Mouse (Mus musculus) cerebral cortex, adult 2 months (tissue): ENCODE measurements around the gene Ablim2.

Experiments
- WGBS: fragments of 180-500 bp; shearing (Covaris S2); methylation state at CpG from one replicate; pipeline ENCODE4 v1.1.7; 2018; 5-methylcytosine and 5-hydroxymethylcytosine counted together

Ablim2 gene

GRCm38 (mm10) chr5:35739536-35740278 lies 18.0 kb upstream of the Ablim2 start, which contains the start of gene Sh3tc1:
TSS of gene Sh3tc1 (minus strand) at chr5:35739987.
- WGBS: 68% methylated on average over 10 of the region's 10 CpGs

- WGBS: 23% methylated on average over 10 of the region's 10 CpGs
These were observed 17.0 kb upstream of the Ablim2 start for GRCm38 (mm10) chr5:35740716-35741115.

DNA sequence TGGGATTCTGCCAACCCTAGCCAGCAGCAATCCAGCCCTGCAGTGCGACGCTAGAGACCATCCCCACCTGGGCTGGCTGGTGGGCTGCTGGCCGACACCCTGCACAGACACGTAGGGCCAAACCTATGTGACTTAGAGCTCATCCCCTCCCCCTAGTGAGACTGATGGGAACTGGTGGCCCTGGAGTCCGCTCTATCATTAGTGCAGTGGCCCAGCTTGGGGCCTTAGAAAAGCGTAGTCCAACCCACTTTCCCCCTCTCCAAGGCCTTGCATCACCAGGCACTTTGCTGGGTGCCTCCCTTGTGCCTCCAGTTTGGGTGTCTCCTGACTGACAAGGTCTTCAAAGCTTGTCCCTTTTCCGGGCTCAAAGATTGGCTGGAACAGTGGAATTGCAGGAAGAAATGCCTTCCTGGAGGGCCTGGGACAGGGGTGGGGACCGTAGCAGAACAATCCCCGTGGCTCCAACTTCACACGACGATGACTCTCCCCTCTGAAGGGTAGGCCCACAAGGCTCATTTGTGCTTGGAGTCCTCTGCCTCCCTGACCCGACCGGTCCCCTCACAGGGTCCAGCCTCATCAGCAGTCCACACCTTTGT lies 16.4 kb upstream of the Ablim2 start:
- WGBS: 63% methylated on average over 13 of the region's 13 CpGs

- 79% methylated on average over 8 of the region's 8 CpGs for WGBS
These were observed 14.3 kb upstream of the Ablim2 start for GRCm38 (mm10) chr5:35743238-35743951.

DNA sequence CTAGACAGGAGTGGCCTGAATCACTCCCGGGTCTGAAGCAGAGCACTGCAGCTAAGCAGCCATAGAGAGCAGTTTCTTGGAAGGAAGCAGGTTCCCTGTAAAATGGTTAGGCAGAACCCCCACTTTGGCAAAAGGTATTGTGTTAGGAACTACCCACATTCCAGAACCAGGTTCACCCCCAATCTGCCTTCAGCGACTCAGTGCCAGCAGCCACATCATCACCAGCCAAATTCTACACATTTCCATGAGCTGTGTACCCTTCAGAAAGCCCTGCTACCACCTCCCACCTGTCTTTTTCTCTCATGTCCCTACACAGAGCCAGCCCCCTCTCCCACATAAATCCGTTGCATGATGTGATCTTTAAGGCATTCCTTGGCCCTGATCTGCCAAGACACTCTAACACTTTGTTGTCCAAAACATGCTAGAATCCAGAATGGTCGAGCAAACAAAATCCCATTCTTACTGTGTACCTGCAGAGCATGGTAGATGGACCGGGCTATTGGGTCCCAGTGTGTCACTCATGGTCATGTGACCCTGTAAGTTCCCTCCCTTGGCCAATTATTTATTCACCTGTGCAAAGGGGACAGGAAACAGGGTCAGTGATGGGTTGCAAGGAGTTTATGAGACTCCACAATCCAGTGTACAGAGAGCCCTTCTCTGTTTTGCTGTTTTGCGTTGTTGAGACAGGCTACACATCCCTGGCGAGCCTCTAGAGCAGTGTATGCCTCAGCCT lies 13.5 kb upstream of the Ablim2 start:
- 74% methylated on average over 7 of the region's 7 CpGs for WGBS

GRCm38 (mm10) chr5:35745406-35745805 lies 12.3 kb upstream of the Ablim2 start:
- 94% methylated on average over 5 of the region's 5 CpGs for WGBS

- WGBS: 27% methylated on average over 4 of the region's 4 CpGs
These were observed 10.8 kb upstream of the Ablim2 start for GRCm38 (mm10) chr5:35746910-35747309.

- WGBS: 40% methylated on average over 3 of the region's 3 CpGs
These were observed 8.3 kb upstream of the Ablim2 start for GRCm38 (mm10) chr5:35749416-35749815.

GRCm38 (mm10) chr5:35750026-35750425 lies 7.7 kb upstream of the Ablim2 start:
- 79% methylated on average over 1 of the region's 1 CpGs for WGBS

DNA sequence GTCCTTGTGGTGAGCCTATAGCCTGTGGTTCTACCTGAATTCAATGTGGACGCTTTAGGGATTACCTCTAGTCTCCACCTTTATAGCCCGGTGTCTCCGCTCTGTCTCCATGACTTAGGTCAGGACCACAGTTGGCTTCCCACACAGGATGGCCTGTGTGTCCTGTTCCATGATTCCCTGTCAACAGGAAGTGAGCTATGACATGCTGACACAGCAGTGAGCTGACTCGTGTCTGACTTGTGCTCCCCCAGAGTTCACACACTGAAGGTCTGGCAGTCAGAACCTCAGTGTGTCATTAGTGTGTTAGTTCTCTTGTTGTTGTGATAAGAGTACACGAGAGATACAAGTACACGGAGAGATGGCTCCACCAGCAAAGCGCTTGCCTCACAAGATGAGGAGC lies 6.7 kb upstream of the Ablim2 start:
- 84% methylated on average over 7 of the region's 7 CpGs for WGBS

GRCm38 (mm10) chr5:35755131-35755733 lies 2.4 kb upstream of the Ablim2 start:
- WGBS: 22% methylated on average over 5 of the region's 5 CpGs

- 81% methylated on average over 4 of the region's 4 CpGs for WGBS
These were observed 1.7 kb upstream of the Ablim2 start for GRCm38 (mm10) chr5:35756020-35756419.

DNA sequence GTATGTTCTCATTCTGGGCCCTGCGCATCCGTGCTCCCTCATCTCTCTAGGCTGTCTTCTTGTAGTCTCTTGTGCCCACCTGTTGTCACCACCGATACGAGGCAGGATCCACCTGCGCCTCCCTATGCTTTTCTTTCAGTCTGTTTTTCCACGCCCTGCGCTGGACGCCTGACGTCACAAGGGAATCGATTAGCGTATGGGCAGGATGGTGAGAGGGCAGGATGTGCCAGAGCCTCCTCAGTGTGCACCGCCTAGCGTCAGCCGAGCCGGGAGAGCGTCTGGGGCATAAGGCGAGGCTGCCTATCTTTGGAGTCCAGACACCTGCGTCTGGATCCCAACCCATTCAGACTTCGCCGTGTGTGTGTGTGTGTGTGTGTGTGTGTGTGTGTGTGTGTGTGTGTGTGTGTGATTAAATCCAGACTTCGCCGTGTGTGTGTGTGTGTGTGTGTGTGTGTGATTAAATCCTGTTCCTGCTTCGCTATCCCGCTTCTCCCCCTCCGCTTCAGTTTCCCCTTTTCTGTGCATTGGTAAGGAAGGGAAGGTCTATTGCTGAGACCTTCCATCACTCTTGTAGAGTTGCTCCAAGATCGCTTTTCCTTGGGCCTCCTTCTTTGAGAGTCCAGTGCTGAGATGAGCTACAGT lies 562 bp upstream of the Ablim2 start:
- WGBS: 6% methylated on average over 26 of the region's 26 CpGs

DNA sequence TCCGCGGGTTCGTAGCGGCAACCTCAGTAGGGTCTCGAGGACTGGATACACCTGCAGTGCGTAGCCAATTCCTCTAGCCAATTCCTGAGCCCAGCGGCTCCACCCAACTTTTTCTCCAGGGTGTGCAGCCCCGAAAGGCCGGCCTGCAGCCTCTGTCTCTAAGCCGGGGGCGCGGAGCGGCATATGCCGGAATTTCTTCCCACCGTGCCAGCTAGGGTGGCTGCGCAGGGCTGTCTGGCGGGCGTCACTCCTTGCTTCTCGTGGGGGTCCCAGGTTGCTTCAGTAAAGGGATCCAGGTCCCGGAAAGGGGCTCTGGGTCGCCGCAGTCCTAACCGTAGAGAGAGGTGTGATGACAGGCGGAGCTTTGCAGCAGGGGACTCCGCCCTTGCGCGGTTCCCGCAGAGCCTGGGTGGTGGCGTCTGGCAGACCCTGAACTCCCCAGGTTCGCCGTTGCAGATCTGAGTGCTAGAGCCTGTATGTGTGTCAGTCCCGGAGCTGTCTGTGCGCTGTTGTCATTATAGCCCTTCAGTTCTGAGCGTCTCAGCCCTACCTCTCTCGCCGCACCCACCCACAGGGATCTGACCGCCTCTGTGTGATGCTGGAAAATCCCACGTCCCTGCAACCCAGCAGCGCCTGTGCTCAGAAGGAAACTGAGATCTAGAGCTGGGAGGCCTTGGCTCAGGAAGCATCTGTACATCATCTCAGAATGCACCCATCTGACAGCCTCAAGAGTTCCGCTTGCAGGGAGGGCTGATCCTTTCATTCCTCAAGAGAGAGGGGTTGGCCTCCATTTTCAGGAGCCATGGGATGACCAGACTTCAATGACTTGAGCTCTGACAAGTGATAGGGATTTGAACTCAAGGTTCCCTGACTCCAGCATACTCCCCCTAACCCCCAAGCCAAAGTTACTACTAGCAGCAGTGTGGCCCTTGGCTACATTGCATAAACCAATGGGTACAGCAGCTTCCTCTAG lies 687 bp downstream of the Ablim2 start:
- WGBS: under 1% methylated on average over 40 of the region's 40 CpGs

DNA sequence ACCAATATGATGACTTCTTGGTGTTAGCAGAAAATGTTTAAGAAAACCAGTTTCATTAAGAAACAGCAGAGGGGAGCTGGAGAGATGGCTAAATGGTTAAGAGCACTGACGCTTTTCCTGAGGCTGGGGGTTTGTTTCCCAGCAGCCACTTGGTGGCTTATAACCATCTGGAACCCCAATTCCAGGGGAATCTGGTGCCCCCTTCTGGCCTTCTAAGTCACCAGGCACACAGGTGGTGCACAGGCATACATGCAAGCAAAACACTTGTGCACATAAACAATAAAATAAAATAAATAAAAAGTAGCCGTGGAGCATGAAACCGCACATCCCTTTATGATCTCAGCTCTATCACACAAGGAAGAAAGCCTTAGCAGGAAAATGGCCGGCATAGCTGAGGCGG lies 3.6 kb downstream of the Ablim2 start:
- WGBS: 64% methylated on average over 5 of the region's 5 CpGs

DNA sequence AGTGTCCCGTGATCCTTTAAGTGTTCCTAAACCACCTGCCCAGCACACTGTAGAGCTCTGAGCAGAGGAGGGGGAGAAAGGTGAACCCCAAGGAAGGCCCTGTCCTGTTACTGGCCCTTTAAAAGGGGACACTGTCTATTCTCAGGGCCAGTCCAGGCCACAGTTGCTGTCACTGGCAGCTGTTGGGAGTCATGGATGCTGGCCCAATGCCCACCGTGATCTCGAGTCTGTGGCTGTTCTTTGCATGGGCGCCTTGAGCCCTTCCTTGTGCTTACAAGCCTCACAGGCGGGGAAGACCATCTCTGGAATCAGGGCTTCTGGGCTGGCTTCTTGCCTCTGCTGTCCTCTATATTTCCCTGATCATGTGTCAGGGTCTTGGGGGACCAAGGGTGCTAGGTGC lies 4.7 kb downstream of the Ablim2 start:
- 54% methylated on average over 5 of the region's 5 CpGs for WGBS

DNA sequence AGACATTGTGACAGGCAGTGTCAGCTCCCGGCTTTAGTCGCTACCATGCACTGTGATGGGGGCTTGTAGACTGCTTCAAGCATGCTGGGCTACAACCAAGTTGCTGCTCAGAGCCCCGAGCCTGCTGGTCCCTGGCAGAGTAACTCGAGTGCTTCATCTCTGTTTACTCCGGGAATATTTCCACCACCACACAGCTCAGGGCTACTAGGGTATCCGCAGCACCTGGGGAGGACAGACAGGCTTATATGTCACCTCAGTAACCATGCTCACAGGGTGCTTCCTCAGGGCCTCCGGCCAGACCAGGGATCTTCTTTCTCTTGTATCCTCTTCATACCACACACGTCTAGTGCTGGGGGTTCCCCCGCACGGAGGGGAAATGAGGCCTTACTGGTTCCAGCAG lies 5.2 kb downstream of the Ablim2 start:
- 65% methylated on average over 10 of the region's 10 CpGs for WGBS

DNA sequence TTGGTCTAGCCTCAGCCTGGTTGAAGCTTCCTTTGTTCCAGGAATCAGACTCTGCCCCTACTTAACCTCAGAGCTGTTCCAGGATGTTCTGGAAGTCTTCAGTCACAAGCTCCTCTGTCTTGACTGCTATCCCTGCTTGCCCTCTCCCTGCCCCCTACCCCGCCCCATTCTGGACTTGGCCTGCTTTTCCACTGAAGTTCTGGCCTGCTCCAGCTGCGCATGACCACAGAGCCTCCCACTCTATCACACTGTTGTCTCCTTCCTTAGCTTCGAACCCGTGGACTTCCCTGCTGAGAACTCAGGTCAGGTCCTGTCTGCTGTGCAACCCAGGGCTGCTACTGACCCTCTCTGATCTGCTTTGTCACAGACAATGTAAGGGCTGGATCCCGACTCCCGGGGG lies 8.2 kb downstream of the Ablim2 start:
- 76% methylated on average over 6 of the region's 6 CpGs for WGBS

DNA sequence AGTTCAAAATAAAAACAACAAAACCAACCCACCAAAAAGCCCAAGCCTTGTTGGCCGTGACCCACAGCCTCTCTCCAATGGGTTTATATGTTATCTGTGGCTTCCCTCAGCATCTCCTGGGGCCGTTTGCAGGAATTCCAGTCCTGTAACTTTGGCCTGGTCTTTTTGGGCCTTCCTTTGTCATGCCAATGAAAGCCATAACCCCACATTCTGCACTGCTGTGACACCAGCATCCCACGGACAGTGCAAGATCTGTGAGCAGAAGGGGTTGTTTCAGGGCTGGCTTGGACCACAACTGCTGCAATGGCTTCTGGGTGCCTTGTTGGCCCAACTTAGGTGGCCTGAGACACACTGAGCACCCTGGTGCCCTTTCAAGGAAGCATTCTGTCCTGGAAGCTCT lies 10.8 kb downstream of the Ablim2 start:
- 69% methylated on average over 3 of the region's 3 CpGs for WGBS

GRCm38 (mm10) chr5:35768997-35769396 lies 11.3 kb downstream of the Ablim2 start:
- 75% methylated on average over 7 of the region's 7 CpGs for WGBS
